Mouse (Mus musculus) testis, adult 2 months (tissue): ENCODE data around the gene Rhbdd2.

Experiments
- CTCF ChIP-seq: fragments of 200-500 bp; IDR thresholded peaks from 2 replicates; pipeline ENCODE4 v1.5.1; 2012; ENCODE audit warnings: low read depth, mild to moderate bottlenecking, inconsistent platforms, low read length, moderate library complexity; ENCODE audit not compliant: control insufficient read depth, insufficient read depth, insufficient replicate concordance
- POLR2A ChIP-seq: fragments of 200-500 bp; IDR thresholded peaks from 2 replicates; pipeline ENCODE4 v1.6.1; 2012; ENCODE audit warnings: low read depth, mild to moderate bottlenecking, inconsistent platforms, low read length, moderate library complexity; ENCODE audit not compliant: control insufficient read depth

DNA sequence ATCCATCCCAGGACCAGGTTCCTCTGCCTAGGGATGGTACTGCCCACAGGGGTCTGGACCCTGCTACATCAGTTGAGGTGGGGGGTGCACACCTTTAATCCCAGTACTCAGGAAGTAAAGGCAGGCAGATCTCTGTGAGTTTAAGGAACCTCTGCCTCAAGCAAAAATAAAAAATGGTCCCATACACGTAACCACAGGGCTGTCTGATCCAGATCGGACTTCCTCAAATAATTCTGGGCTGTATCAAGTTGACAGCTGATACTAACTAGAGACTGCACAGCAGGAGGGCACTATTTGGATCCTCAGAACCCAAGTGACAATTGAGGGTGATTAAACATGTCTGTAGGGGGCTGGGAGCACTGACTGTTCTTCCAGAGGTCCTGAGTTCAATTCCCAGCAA, 44.8 kb downstream of the Rhbdd2 start:
- TF ChIP-seq CTCF (no peak), POLR2A (no peak)
